Mouse (Mus musculus) frontal cortex, postnatal 10 days (tissue): ENCODE data around the gene Il10rb.
"Not testable (repeated sequence)": the region's sequence is repeated elsewhere in the genome, so short reads cannot be mapped to it uniquely, and the experiment has no call there.

Experiments used
- DNase-seq, 2 experiments: peaks; one replicate each; pipeline ENCODE4 v3.0.0; 2022; ENCODE audit warnings: low spot score in 2 of 2, mixed read lengths in 1 of 2

Il10rb gene

GRCm38 (mm10) chr16:91416357-91416756, 10.4 kb downstream of the Il10rb start:
- DNase-seq: no peak

GRCm38 (mm10) chr16:91416938-91417337, 11.0 kb downstream of the Il10rb start:
- no peak for DNase-seq

- DNase-seq: no peak
Measured at GRCm38 (mm10) chr16:91418531-91418930, 12.6 kb downstream of the Il10rb start.

- no peak for DNase-seq
Measured at GRCm38 (mm10) chr16:91425816-91426215, 19.9 kb downstream of the Il10rb start.

GRCm38 (mm10) chr16:91426586-91426985, 20.6 kb downstream of the Il10rb start:
- no peak for DNase-seq

- no peak for DNase-seq
Measured at GRCm38 (mm10) chr16:91427461-91427860, 21.5 kb downstream of the Il10rb start.

GRCm38 (mm10) chr16:91428259-91428865, 22.4 kb downstream of the Il10rb start:
- DNase-seq: no peak

GRCm38 (mm10) chr16:91432720-91433328, 26.9 kb downstream of the Il10rb start:
- DNase-seq: no peak

GRCm38 (mm10) chr16:91433329-91433933, 27.5 kb downstream of the Il10rb start:
- DNase-seq: no peak

GRCm38 (mm10) chr16:91434119-91434518, 28.2 kb downstream of the Il10rb start:
- DNase-seq: no peak

GRCm38 (mm10) chr16:91438081-91438480, 32.1 kb downstream of the Il10rb start:
- no peak for DNase-seq

- not testable (repeated sequence) for DNase-seq
Measured at GRCm38 (mm10) chr16:91438599-91438998, 32.6 kb downstream of the Il10rb start.

GRCm38 (mm10) chr16:91441366-91441765, 35.4 kb downstream of the Il10rb start:
- DNase-seq: no peak

GRCm38 (mm10) chr16:91441811-91442240, 35.9 kb downstream of the Il10rb start:
- DNase-seq: no peak

GRCm38 (mm10) chr16:91442446-91442845, 36.5 kb downstream of the Il10rb start:
- no peak for DNase-seq

- no peak for DNase-seq
Measured at GRCm38 (mm10) chr16:91443211-91443611, 37.2 kb downstream of the Il10rb start.

- no peak for DNase-seq
Measured at GRCm38 (mm10) chr16:91444847-91445246, 38.9 kb downstream of the Il10rb start.

GRCm38 (mm10) chr16:91445566-91445965, 39.6 kb downstream of the Il10rb start:
- DNase-seq: no peak

- no peak for DNase-seq
Measured at GRCm38 (mm10) chr16:91446778-91447511, 41.0 kb downstream of the Il10rb start.

- no peak for DNase-seq
Measured at GRCm38 (mm10) chr16:91447512-91447900, 41.5 kb downstream of the Il10rb start.

- no peak for DNase-seq
Measured at GRCm38 (mm10) chr16:91448088-91448487, 42.1 kb downstream of the Il10rb start.

- DNase-seq: no peak
Measured at GRCm38 (mm10) chr16:91448895-91449294, 42.9 kb downstream of the Il10rb start.
